Mouse (Mus musculus): ENCODE measurements at regions not wholly inside any gene's neighbourhood (a gene's known extent, or its start where the extent isn't known, plus 50 kb on each side); places are given as distances from the start of the nearest gene placed in this dataset.

- no peak for DNase-seq
- intact Hi-C loops (cut with DNase I), result no loop called here
These were observed 435.6 kb upstream of the Tenm2 start for GRCm38 (mm10) chr11:37671320-37671719.

- intact Hi-C loops (cut with DNase I), result no loop called here
- no peak for DNase-seq
These were observed 431.2 kb upstream of the Tenm2 start for GRCm38 (mm10) chr11:37666925-37667324.

DNA sequence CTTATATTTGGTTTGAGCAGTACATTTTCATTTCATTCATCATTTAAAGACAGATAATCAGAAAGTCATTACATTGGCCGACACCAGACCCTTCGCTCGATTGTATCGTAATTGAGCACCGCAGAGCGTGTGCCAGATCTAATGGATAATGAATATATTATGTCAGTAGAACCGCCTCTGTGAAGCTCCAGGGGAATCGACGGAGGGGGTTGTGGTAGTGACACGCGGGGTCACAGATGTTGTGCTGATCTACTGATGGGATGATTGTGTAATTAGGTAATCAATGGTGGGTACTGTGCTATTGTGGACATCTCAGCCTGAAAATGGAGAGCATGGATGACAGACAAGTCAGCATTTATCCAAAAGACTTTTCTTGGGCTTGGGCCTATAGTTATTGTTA lies 414.3 kb upstream of the Tenm2 start:
- no peak for DNase-seq
- intact Hi-C loops (cut with DNase I), result no loop called here

DNA sequence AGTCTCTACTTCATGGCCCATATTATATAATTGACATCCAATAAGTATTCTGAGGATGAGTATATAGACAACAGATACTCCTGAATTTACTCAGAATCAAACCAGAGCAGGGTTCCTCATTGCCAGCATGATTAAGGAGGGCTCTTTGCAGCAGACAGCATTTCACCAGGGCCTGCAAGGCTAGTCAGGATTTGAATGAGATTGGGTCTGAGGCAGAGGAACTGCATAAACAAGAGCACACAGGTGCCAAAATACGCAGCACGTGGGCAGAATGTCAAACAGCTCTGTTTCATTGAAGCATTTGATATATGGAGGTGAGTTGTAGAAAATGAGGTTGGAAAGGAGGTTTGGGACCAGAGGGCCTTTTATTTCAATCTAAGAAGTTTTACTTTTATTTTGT lies 387.5 kb upstream of the Tenm2 start:
- intact Hi-C loops (cut with DNase I), result no loop called here
- DNase-seq, result no peak

- intact Hi-C loops (cut with DNase I), result no loop called here
- DNase-seq, result no peak
These were observed 364.8 kb upstream of the Tenm2 start for GRCm38 (mm10) chr11:37600533-37600932.

DNA sequence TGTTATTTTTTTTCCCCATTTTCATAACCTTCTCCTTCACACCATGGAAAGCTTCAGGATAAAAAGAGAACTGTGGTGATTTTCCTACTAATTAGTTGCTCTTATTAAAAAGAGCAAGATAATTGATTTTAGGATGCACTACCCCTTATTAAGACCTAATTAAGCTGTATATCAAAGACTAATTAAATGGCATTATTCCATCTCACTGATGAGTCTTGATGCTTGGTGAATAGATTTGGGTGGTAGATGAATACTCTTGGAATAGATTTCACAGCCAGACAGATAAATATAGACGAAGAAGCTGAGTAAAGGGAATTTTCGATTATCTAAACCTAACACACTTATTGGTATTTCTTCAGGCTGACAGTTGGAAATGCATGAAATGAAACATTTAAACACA lies 346.5 kb upstream of the Tenm2 start:
- intact Hi-C loops (cut with DNase I), result no loop called here
- no peak for DNase-seq

GRCm38 (mm10) chr11:37533624-37534023 lies 297.9 kb upstream of the Tenm2 start:
- intact Hi-C loops (cut with DNase I), result no loop called here
- DNase-seq, result no peak

DNA sequence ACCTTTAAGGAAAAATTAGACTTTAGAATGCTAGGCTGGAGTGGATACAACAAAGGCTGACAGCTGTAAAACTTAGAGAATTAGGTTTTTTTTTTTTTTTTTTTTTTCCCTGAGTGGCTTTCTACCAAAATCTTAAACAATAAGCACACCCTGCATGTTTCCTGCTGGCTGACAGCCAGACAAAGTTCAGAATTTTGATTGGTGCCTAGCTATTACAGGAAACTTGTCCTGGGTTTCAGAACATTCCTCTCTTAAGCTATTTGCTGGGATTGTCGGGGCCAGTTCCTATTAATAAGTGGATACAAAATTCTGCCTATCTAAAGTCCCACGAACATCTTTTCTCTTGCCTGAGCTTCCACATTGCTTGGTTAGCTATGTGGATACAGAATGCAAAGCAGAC lies 296.7 kb upstream of the Tenm2 start:
- intact Hi-C loops (cut with DNase I), result no loop called here
- DNase-seq, result peak in 1 of 2 experiments; percentile 16

- DNase-seq, result no peak
- intact Hi-C loops (cut with DNase I), result no loop called here
These were observed 262.8 kb upstream of the Tenm2 start for GRCm38 (mm10) chr11:37498463-37499015.

GRCm38 (mm10) chr11:37497874-37498273 lies 262.1 kb upstream of the Tenm2 start:
- intact Hi-C loops (cut with DNase I), result no loop called here
- DNase-seq, result no peak

GRCm38 (mm10) chr11:37480236-37480635 lies 244.5 kb upstream of the Tenm2 start:
- intact Hi-C loops (cut with DNase I), result no loop called here
- DNase-seq, result no peak

GRCm38 (mm10) chr11:37478970-37479482 lies 243.3 kb upstream of the Tenm2 start:
- DNase-seq, result no peak
- intact Hi-C loops (cut with DNase I), result no loop called here

GRCm38 (mm10) chr11:37474068-37474467 lies 238.3 kb upstream of the Tenm2 start:
- no peak for DNase-seq

GRCm38 (mm10) chr11:37463658-37464420 lies 228.1 kb upstream of the Tenm2 start:
- DNase-seq, result no peak
- intact Hi-C loops (cut with DNase I), result no loop called here

More at GRCm38 (mm10) chr11:37474068-37474467, 238.3 kb upstream of the Tenm2 start:
- intact Hi-C loops (cut with DNase I), result no loop called here

GRCm38 (mm10) chr11:37462375-37462774 lies 226.6 kb upstream of the Tenm2 start:
- DNase-seq, result no peak
- intact Hi-C loops (cut with DNase I), result no loop called here

DNA sequence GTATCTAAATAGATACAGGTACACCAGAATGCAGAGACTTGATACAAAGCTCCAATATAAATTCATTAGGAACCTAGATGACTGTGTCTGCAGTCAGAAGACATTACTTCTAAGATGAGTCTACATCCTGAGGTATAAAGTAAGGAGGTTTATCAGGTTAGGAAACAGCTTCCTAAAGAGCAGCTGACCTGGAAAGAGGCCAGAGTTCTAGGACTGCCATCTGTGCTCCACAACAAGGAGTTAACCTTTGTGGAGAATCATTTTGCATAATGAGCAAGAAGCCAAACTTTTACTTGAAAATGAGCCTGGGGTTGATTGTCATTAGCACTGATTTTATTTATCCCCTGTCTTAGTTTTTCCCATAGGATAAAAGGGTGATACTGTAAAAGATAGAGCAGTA lies 211.6 kb upstream of the Tenm2 start:
- no peak for DNase-seq
- intact Hi-C loops (cut with DNase I), result no loop called here

DNA sequence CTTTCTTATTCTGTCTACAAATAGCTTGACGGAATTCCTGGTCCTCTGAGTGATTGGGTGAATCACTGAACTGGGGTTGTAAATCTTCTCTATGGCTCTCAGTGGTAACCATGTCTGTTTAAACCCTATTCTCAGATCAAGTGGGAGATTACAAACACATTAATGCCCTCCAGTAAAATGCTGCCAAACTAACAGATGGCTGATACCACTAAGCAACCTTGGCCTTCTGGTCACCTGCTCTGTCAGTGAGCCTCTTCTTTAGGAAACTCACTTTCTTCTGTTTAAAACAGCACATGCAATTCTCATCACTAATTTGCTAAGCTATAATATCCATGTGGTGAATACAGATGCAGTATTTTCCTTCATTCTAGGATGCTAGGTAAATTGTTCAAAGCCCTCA lies 210.9 kb upstream of the Tenm2 start:
- no peak for DNase-seq
- intact Hi-C loops (cut with DNase I), result no loop called here

GRCm38 (mm10) chr11:37442781-37443180 lies 207.0 kb upstream of the Tenm2 start:
- intact Hi-C loops (cut with DNase I), result no loop called here
- no peak for DNase-seq

DNA sequence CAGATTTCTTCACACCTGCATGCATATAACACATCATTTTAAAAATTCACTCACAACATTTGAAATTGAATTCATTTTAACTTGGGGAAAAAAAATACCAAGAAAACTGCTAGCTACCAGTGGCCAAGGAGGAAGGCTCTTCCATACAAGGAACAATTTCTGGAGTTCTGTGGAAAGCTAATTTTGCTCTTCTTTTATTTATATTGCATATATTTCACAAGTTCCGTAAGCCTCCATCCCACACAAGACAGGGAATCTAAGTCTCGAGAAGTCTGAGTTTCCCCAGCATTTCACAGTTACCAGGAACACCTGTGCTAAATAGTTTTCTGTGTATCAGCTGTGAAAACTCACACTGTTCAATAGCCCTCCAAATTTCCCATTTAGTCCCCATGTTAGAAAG lies 198.8 kb upstream of the Tenm2 start:
- DNase-seq, result no peak
- intact Hi-C loops (cut with DNase I), result no loop called here

- intact Hi-C loops (cut with DNase I), result no loop called here
These were observed 188.8 kb upstream of the Tenm2 start for GRCm38 (mm10) chr11:37424312-37425169.

DNA sequence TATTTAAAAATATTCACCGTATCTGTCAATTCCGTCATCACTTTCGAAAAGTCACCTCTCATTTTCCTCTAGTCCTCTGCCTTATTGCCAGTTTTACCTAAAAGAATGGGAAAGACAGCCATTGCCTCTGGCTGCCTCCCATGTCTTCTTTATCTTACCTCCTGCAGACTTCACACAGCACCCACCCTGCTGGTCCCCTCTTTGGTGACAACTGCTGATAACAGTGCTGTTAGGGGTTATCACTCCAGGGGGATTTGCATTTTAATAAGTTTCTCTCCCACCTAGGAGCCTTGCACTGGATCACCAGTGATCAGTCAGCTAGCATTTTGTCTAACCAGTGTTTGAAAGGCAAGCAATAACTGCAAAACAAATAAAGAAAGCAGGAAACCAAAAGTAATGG lies 177.1 kb upstream of the Tenm2 start:
- intact Hi-C loops (cut with DNase I), result no loop called here
- DNase-seq, result no peak

More at GRCm38 (mm10) chr11:37424312-37425169, 188.8 kb upstream of the Tenm2 start:
- no peak for DNase-seq

All from gastrocnemius, postnatal 36 days (tissue).